Mouse (Mus musculus) stomach, embryonic 14.5 days (tissue): ENCODE measurements around the gene Gm8297. TPM values are rescaled to one million over a fixed set of nuclear protein-coding genes. Genes with fewer than 3 reads are reported as not detected.
"Not testable (repeated sequence)": the region's sequence is repeated elsewhere in the genome, so short reads cannot be mapped to it uniquely, and the experiment has no call there.

Experiments
- ATAC-seq: fragments of 200-750 bp; cut with Nextera tagmentation; 2 replicates; pipeline ENCODE4 v1.8.0; 2017; ENCODE audit warnings: low read depth, moderate TSS enrichment; ENCODE audit not compliant: insufficient number of reproducible peaks, insufficient read depth, low FRiP score
- H3K27ac ChIP-seq: fragments of 300-500 bp; sonication (generic); 2 replicates; pipeline ENCODE4 v1.5.1; 2014; ENCODE audit warnings: mild to moderate bottlenecking, low read length, moderate library complexity, mixed read lengths
- H3K27me3 ChIP-seq: fragments of 300-500 bp; sonication (generic); 2 replicates; pipeline ENCODE4 v1.6.1; 2014; ENCODE audit warnings: low read length, control low read depth, mixed read lengths; ENCODE audit not compliant: control insufficient read depth, insufficient read depth
- H3K36me3 ChIP-seq: fragments of 300-500 bp; sonication (generic); 2 replicates; pipeline ENCODE4 v1.6.1; 2014; ENCODE audit warnings: mild to moderate bottlenecking, control low read depth, low read length, moderate library complexity, mixed read lengths; ENCODE audit not compliant: control insufficient read depth, insufficient read depth
- H3K4me1 ChIP-seq: fragments of 300-500 bp; sonication (generic); 2 replicates; pipeline ENCODE4 v1.6.1; 2014; ENCODE audit warnings: low read length, control low read depth, mixed read lengths; ENCODE audit not compliant: control insufficient read depth, insufficient read depth
- H3K4me2 ChIP-seq: fragments of 300-500 bp; sonication (generic); replicated peaks from 2 replicates; pipeline ENCODE4 v1.6.1; 2014; ENCODE audit warnings: low read depth, low read length, control low read depth
- H3K4me3 ChIP-seq: fragments of 300-500 bp; sonication (generic); 2 replicates; pipeline ENCODE4 v1.5.1; 2014; ENCODE audit warnings: low read depth, low read length, control low read depth
- H3K9ac ChIP-seq: fragments of 300-500 bp; sonication (generic); replicated peaks from 2 replicates; pipeline ENCODE4 v1.6.1; 2014; ENCODE audit warnings: low read depth, mild to moderate bottlenecking, control low read depth, low read length, moderate library complexity, mixed read lengths
- H3K9me3 ChIP-seq: fragments of 300-500 bp; sonication (generic); 2 replicates; pipeline ENCODE4 v1.6.1; 2016; ENCODE audit warnings: low read depth, low read length, control low read depth; ENCODE audit not compliant: control insufficient read depth
- WGBS: fragments of 180-500 bp; shearing (Covaris S2); extraction: QIAGEN DNeasy Blood & Tissue Kit; methylation state at CpG from one replicate; pipeline ENCODE4 v1.1.7; 2014; 5-methylcytosine and 5-hydroxymethylcytosine counted together
- polyA plus RNA-seq: library from polyadenylated mRNA; unstranded; fragments of >200 nt; fragmentation: Nextera tagmentation; extraction: Ambion mirVana; gene quantifications from 2 replicates; pipeline ENCODE4 v1.2.1, GENCODE M21; 2014

The Gm8297 gene
- not detected in 2 replicates for polyA plus RNA-seq

DNA sequence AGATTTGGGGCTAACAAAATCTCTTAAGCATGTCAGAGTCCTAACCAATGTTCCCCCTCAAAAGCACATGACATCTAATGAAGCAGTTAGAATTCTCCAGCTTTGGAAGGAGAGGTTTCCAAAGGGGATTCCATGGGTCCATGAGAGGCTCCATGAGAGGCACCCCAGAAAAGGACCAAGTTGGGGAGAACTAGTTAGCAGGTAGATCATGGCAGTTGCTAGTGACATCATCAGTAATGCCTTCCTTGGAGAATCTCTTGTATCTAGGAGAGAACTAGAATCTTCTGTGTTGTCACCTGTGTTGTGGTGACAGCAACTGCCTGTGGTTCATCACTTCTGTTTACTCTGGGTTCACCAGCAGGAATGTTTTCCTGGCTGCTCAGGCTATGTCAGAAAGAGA, at the start of gene Gm8297:
Gm8297 (plus strand) TSS at position 301 of the 400 bp plus-strand sequence.
- not testable (repeated sequence) for H3K9me3 ChIP-seq, H3K36me3 ChIP-seq, H3K27ac ChIP-seq, H3K27me3 ChIP-seq, H3K9ac ChIP-seq, H3K4me1 ChIP-seq, H3K4me2 ChIP-seq, ATAC-seq, H3K4me3 ChIP-seq

DNA sequence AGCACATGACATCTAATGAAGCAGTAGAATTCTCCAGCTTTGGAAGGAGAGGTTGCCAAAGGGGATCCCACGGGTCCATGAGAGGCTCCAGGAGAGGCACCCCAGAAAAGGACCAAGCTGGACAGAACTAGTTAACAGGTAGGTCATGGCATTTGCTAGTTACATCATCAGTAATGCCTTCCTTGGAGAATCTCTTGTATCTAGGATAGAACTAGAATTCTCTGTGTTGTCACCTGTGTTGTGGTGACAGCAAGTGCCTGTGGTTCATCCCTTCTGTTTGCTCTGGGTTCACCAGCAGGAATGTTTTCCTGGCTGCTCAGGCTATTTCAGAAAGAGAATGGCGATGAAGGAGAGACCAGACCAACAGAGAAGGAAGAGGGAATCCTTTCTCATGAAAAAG, 31.9 kb downstream of the Gm8297 start, which contains the start of gene Gm3298:
Gm3298 (plus strand) TSS at position 301 of the 400 bp plus-strand sequence.
- H3K36me3 ChIP-seq, H3K4me3 ChIP-seq, H3K27ac ChIP-seq, ATAC-seq, H3K9ac ChIP-seq, H3K9me3 ChIP-seq, H3K27me3 ChIP-seq, H3K4me1 ChIP-seq, H3K4me2 ChIP-seq: not testable (repeated sequence)
- WGBS: no CpG with 5 or more reads among the region's 2 CpGs

Other genes starting within 250 kb of the Gm8297 start
- gene Gm9602, start 207.6 kb upstream of the Gm8297 start, polyA plus RNA-seq: not detected in 2 replicates
- not detected in 2 replicates for gene Gm3269, start 145.8 kb upstream of the Gm8297 start, polyA plus RNA-seq
- 0.52 TPM in 1 of 2 replicates, not detected in the other for gene Gm3264, start 128.4 kb upstream of the Gm8297 start, polyA plus RNA-seq
- gene Gm3278, start 91.5 kb upstream of the Gm8297 start, polyA plus RNA-seq: not detected in 2 replicates
- 0.82 TPM in 1 of 2 replicates, not detected in the other for gene Gm3298, start 32.0 kb downstream of the Gm8297 start, polyA plus RNA-seq
- not detected in 2 replicates for gene 4930555G01Rik, start 66.7 kb downstream of the Gm8297 start, polyA plus RNA-seq
- 2.5 and 2.6 TPM in 2 replicates for gene Gm8281, start 87.1 kb downstream of the Gm8297 start, polyA plus RNA-seq
- gene Gm8279, start 147.6 kb downstream of the Gm8297 start, polyA plus RNA-seq: not detected in 2 replicates
- not detected in 2 replicates for gene Gm3317, start 180.6 kb downstream of the Gm8297 start, polyA plus RNA-seq
- gene Gm8271, start 201.9 kb downstream of the Gm8297 start, polyA plus RNA-seq: not detected in 2 replicates